Mouse (Mus musculus): ENCODE results near the gene Lrrc8c.

- TF ChIP-seq CTCF (IDR thresholded peaks at IDR 0.05; ENCODE audit: control insufficient read depth, insufficient read depth, insufficient replicate concordance, low read depth, low read length) (no peak), POLR2A (IDR thresholded peaks at IDR 0.05; ENCODE audit: control insufficient read depth, low read depth, low read length) (no peak)
These were observed 94.8 kb downstream of the Lrrc8c start for GRCm38 (mm10) chr5:105614000-105614399.
